ENCODE assay signal across 7 mouse cellular contexts in the genomic region with DNA sequence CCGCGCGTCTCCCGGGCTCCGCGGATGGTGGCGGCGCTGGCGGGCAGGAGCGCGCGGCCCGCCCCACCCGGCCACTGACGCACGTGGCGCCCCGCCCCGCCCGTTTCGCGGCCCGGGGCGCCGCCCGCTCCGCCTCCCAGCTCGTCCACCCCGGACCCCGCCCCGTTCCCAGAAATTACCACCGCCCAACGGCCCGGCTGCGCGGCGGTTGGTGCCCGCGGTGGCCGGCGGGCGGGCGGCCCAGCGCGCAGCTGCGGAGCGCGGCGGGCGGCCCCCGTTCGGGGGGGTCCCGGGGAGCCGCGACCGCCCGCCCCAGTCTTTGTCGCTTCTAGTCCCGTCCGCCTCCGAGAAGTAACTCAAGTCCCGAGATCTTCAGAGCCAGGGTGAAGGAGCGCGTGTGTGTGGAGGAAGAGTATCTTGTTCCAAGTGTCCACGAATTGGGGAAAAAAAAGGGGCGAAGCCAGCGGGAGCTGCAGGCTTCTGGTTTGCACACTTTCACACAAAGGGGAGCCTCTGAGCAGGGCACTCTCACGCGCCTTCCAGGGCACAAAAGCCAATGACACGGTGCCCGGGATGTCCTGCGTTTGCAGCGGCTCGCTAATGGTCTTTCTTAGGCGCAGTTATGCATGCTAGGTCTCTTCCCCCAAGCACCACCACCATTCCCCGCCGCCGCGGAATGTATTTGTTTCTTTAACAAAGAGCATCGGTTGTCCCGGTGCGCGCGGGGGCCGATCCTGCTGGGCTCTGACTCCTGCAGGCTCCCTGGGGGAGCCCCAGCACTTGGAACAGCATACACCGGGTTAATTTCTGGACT. TPM values are rescaled to one million over a fixed set of nuclear protein-coding genes. Genes with fewer than 3 reads are reported as not detected.
DNase-seq lines count a peak whose midpoint lies in the region; ATAC-seq lines count a peak whose summit lies in the region.

No protein-coding gene starts in this region.

- no peaks in the 10 kb centered on the region for H3K36me3 ChIP-seq in embryonic facial prominence, embryonic 11.5 days (replicated peaks; ENCODE audit: control insufficient read depth, insufficient read depth, low read depth, low read length)
- no peaks in the 10 kb centered on the region for H3K36me3 ChIP-seq in limb, embryonic 13.5 days
- H3K36me3 ChIP-seq in midbrain, embryonic 14.5 days (ENCODE audit: control insufficient read depth, insufficient read depth, low read length), result no peaks in the 10 kb centered on the region

- peak; percentile 69 for ATAC-seq in embryonic facial prominence, embryonic 11.5 days (replicated peaks; ENCODE audit: insufficient number of reproducible peaks, low FRiP score, low TSS enrichment, low read depth)
- peak; percentile 85 for ATAC-seq in limb, embryonic 13.5 days (ENCODE audit: low FRiP score, low read depth)
- peak; percentile 81 for ATAC-seq in midbrain, embryonic 14.5 days (ENCODE audit: low FRiP score, low TSS enrichment)

- peak overlapping the region; percentile 80 for H3K9ac ChIP-seq in embryonic facial prominence, embryonic 11.5 days (replicated peaks; ENCODE audit: low read length)
- peak overlapping the region; percentile 89 for H3K9ac ChIP-seq in limb, embryonic 13.5 days
- H3K9ac ChIP-seq in midbrain, embryonic 14.5 days (replicated peaks; ENCODE audit: low read length), result peak overlapping the region; percentile 94

- H3K9me3 ChIP-seq in embryonic facial prominence, embryonic 11.5 days (replicated peaks; ENCODE audit: control insufficient read depth, low read length), result no peaks in the 10 kb centered on the region
- H3K9me3 ChIP-seq in limb, embryonic 13.5 days, result no peaks in the 10 kb centered on the region
- no peaks in the 10 kb centered on the region for H3K9me3 ChIP-seq in midbrain, embryonic 14.5 days (ENCODE audit: control insufficient read depth, low read length)

- peak overlapping the region; percentile 87 for H3K27ac ChIP-seq in embryonic facial prominence, embryonic 11.5 days (replicated peaks; ENCODE audit: low read depth, low read length)
- H3K27ac ChIP-seq in limb, embryonic 13.5 days, result peak overlapping the region; percentile 94
- H3K27ac ChIP-seq in midbrain, embryonic 14.5 days (replicated peaks; ENCODE audit: low read depth, low read length), result peak overlapping the region; percentile 99

- DNase-seq in adrenal gland, postnatal 25 days, result peak; percentile 95
- peak; percentile 91 for DNase-seq in embryonic facial prominence, embryonic 11.5 days (ENCODE audit: low spot score)
- peak; percentile 91 to 95 for DNase-seq in heart, adult 18-20 months
- DNase-seq in kidney, adult 18-20 months, result peak; percentile 87
- peak; percentile 91 for DNase-seq in midbrain, embryonic 14.5 days
- peak; percentile 81 to 84 for DNase-seq in spleen, adult 18-20 months

- WGBS in embryonic facial prominence, embryonic 11.5 days, result under 1% methylated on average over 78 of the region's 86 CpGs
- WGBS in limb, embryonic 13.5 days, result 1% methylated on average over 78 of the region's 86 CpGs
- 1% methylated on average over 86 of the region's 86 CpGs for WGBS in midbrain, embryonic 14.5 days

- no peaks in the 10 kb centered on the region for H3K27me3 ChIP-seq in embryonic facial prominence, embryonic 11.5 days (ENCODE audit: control insufficient read depth, insufficient read depth, low read length)
- H3K27me3 ChIP-seq in limb, embryonic 13.5 days, result no peaks in the 10 kb centered on the region
- no peaks in the 10 kb centered on the region for H3K27me3 ChIP-seq in midbrain, embryonic 14.5 days (ENCODE audit: control insufficient read depth, insufficient read depth, low read length)

- peak overlapping the region; percentile 94 for H3K4me3 ChIP-seq in embryonic facial prominence, embryonic 11.5 days (ENCODE audit: low read depth, low read length)
- H3K4me3 ChIP-seq in limb, embryonic 13.5 days, result peak overlapping the region; percentile 92
- H3K4me3 ChIP-seq in midbrain, embryonic 14.5 days (replicated peaks; ENCODE audit: low read depth, low read length), result peak overlapping the region; percentile 97

- H3K4me1 ChIP-seq in embryonic facial prominence, embryonic 11.5 days (ENCODE audit: control insufficient read depth, insufficient read depth, low read length), result no peaks in the 10 kb centered on the region
- 0 out of 2 replicates have a peak, but pooled peaks cover 5% of the 10 kb centered on the region for H3K4me1 ChIP-seq in limb, embryonic 13.5 days
- H3K4me1 ChIP-seq in midbrain, embryonic 14.5 days (ENCODE audit: control insufficient read depth, insufficient read depth, low read length), result peaks cover 12% of the 10 kb centered on the region; the same call in 1 of the 2 replicates

- peak overlapping the region; percentile 91 for H3K4me2 ChIP-seq in embryonic facial prominence, embryonic 11.5 days (ENCODE audit: low read depth, low read length)
- peak overlapping the region; percentile 88 for H3K4me2 ChIP-seq in limb, embryonic 13.5 days (replicated peaks)
- H3K4me2 ChIP-seq in midbrain, embryonic 14.5 days (ENCODE audit: low read length), result peak overlapping the region; percentile 82

RNA-seq across cellular contexts. Expression of gene Elf2, which starts 1.0 kb away (rescaled TPM):
- total RNA-seq in adrenal gland, postnatal 25 days (2021), result 84.4 and 88.0 TPM in 2 replicates
- polyA plus RNA-seq in embryonic facial prominence, embryonic 11.5 days (2014; fragmentation: Nextera tagmentation; extraction: Ambion mirVana), result 47.3 and 48.9 TPM in 2 replicates
- total RNA-seq in heart, adult 18-20 months (2021), result 10 to 100 TPM; 54.7 to 57.0 TPM
- 65.0 and 70.3 TPM in 2 replicates for polyA plus RNA-seq in limb, embryonic 13.5 days (2015; fragmentation: Nextera tagmentation; extraction: Ambion mirVana)
- 28.6 and 37.3 TPM in 2 replicates for polyA plus RNA-seq in midbrain, embryonic 14.5 days (2014; fragmentation: Nextera tagmentation; extraction: Ambion mirVana)

RNA-seq across cellular contexts. Expression of gene Mgarp, which starts 55.1 kb away (rescaled TPM):
- 637 and 688 TPM in 2 replicates for total RNA-seq in adrenal gland, postnatal 25 days (2021)
- 9.1 and 16.1 TPM in 2 replicates for polyA plus RNA-seq in embryonic facial prominence, embryonic 11.5 days (2014; fragmentation: Nextera tagmentation; extraction: Ambion mirVana)
- total RNA-seq in heart, adult 18-20 months (2021), result under 1 TPM; 0.31 to 0.35 TPM
- polyA plus RNA-seq in limb, embryonic 13.5 days (2015; fragmentation: Nextera tagmentation; extraction: Ambion mirVana), result 4.5 and 6.4 TPM in 2 replicates
- 2.6 and 4.6 TPM in 2 replicates for polyA plus RNA-seq in midbrain, embryonic 14.5 days (2014; fragmentation: Nextera tagmentation; extraction: Ambion mirVana)

Comparison
In these comparisons a context has a peak if more than half of its experiments do, and no peak if none do; other contexts are left out.
1. Peak in every context shown above with its lines: DNase-seq, ATAC-seq, H3K4me3 ChIP-seq and H3K27ac ChIP-seq.